Mouse (Mus musculus) intestine, embryonic 15.5 days (tissue): ENCODE results near the gene Yaf2. TPM values are rescaled to one million over a fixed set of nuclear protein-coding genes. Genes with fewer than 3 reads are reported as not detected.

Experiments used
- ATAC-seq: fragments of 200-750 bp; cut with Nextera tagmentation; 2 replicates; pipeline ENCODE4 v1.8.0; 2017; ENCODE audit warnings: moderate TSS enrichment, moderate library complexity
- H3K27ac ChIP-seq: fragments of 300-500 bp; sonication (generic); 2 replicates; pipeline ENCODE4 v1.5.1; 2015; ENCODE audit warnings: mild to moderate bottlenecking, inconsistent platforms
- H3K27me3 ChIP-seq: fragments of 300-500 bp; sonication (generic); replicated peaks from 2 replicates; pipeline ENCODE4 v1.6.1; 2015; ENCODE audit warnings: inconsistent platforms
- H3K36me3 ChIP-seq: fragments of 300-500 bp; sonication (generic); 2 replicates; pipeline ENCODE4 v1.6.1; 2015; ENCODE audit warnings: inconsistent platforms
- H3K4me1 ChIP-seq: fragments of 300-500 bp; sonication (generic); replicated peaks from 2 replicates; pipeline ENCODE4 v1.6.1; 2015; ENCODE audit warnings: inconsistent platforms
- H3K4me2 ChIP-seq: fragments of 300-500 bp; sonication (generic); replicated peaks from 2 replicates; pipeline ENCODE4 v1.6.1; 2015; ENCODE audit warnings: mild to moderate bottlenecking, inconsistent platforms
- H3K4me3 ChIP-seq: fragments of 300-500 bp; sonication (generic); replicated peaks from 2 replicates; pipeline ENCODE4 v1.5.1; 2015; ENCODE audit warnings: inconsistent platforms
- H3K9ac ChIP-seq: fragments of 300-500 bp; sonication (generic); 2 replicates; pipeline ENCODE4 v1.6.1; 2015; ENCODE audit warnings: inconsistent platforms
- H3K9me3 ChIP-seq: fragments of 300-500 bp; sonication (generic); 2 replicates; pipeline ENCODE4 v1.6.1; 2016; ENCODE audit warnings: inconsistent platforms
- WGBS: fragments of 180-500 bp; shearing (Covaris S2); methylation state at CpG from one replicate; pipeline ENCODE4 v1.1.7; 2015; 5-methylcytosine and 5-hydroxymethylcytosine counted together
- polyA plus RNA-seq: library from polyadenylated mRNA; unstranded; fragments of >200 nt; fragmentation: Nextera tagmentation; extraction: Ambion mirVana; gene quantifications from 2 replicates; pipeline ENCODE4 v1.2.1, GENCODE M21; 2015

Gene Yaf2
- polyA plus RNA-seq, 1 experiment from 2014 or later: 73.6 TPM

GRCm38 (mm10) chr15:93283349-93283748 lies 53.4 kb downstream of the Yaf2 start:
- no peaks in the 10 kb centered on the region for H3K4me1 ChIP-seq
- no peak overlapping the region for H3K4me3 ChIP-seq
- WGBS: 78% methylated on average over 11 of the region's 11 CpGs
- no peaks in the 10 kb centered on the region for H3K9me3 ChIP-seq
- H3K9ac ChIP-seq: no peak overlapping the region
- no peaks in the 10 kb centered on the region for H3K27me3 ChIP-seq
- H3K4me2 ChIP-seq: no peak overlapping the region
- ATAC-seq: no peak
- H3K27ac ChIP-seq: no peak overlapping the region
- H3K36me3 ChIP-seq: no peaks in the 10 kb centered on the region

GRCm38 (mm10) chr15:93276276-93276675 lies 60.5 kb downstream of the Yaf2 start:
- peak overlapping the region; percentile 74 for H3K4me3 ChIP-seq
- H3K27me3 ChIP-seq: no peaks in the 10 kb centered on the region
- H3K36me3 ChIP-seq: no peaks in the 10 kb centered on the region
- no peak overlapping the region for H3K9ac ChIP-seq
- H3K9me3 ChIP-seq: no peaks in the 10 kb centered on the region
- H3K4me2 ChIP-seq: peak overlapping the region; percentile 79
- 6% methylated on average over 14 of the region's 14 CpGs for WGBS
- H3K27ac ChIP-seq: no peak overlapping the region
- no peak for ATAC-seq
- peaks cover 11% of the 10 kb centered on the region; the same call in 1 of the 2 replicates for H3K4me1 ChIP-seq

- Histone ChIP-seq H3K27ac (peak overlapping the region; percentile 64), H3K9ac (peak overlapping the region; percentile 38), H3K36me3 (no peaks in the 10 kb centered on the region), H3K9me3 (no peaks in the 10 kb centered on the region), H3K4me2 (peak overlapping the region; percentile 79), H3K27me3 (no peaks in the 10 kb centered on the region), H3K4me3 (peak overlapping the region; percentile 74), H3K4me1 (peaks cover 13% of the 10 kb centered on the region; the same call in 1 of the 2 replicates)
- ATAC-seq: peak; percentile 53
- WGBS: under 1% methylated on average over 21 of the region's 21 CpGs
Measured at GRCm38 (mm10) chr15:93275623-93276022, 61.1 kb downstream of the Yaf2 start.

- WGBS: under 1% methylated on average over 72 of the region's 93 CpGs
- no peaks in the 10 kb centered on the region for H3K36me3 ChIP-seq
- peak within 1 kb of the TSS; percentile 79 for H3K4me2 ChIP-seq
- H3K27me3 ChIP-seq: no peaks in the 10 kb centered on the region
- peak within 1 kb of the TSS; percentile 74 for H3K4me3 ChIP-seq
- H3K9ac ChIP-seq: peak within 1 kb of the TSS; percentile 89
- peak; percentile 98 for ATAC-seq
- H3K4me1 ChIP-seq: peaks cover 13% of the 10 kb centered on the region; the same call in 1 of the 2 replicates
- peak within 1 kb of the TSS; percentile 89 for H3K27ac ChIP-seq
- H3K9me3 ChIP-seq: no peaks in the 10 kb centered on the region
Measured at GRCm38 (mm10) chr15:93274679-93275583, 61.8 kb downstream of the Yaf2 start, which contains the start of gene Gxylt1. TSS of gene Gxylt1 (minus strand) at chr15:93275179.

GRCm38 (mm10) chr15:93273788-93274678 lies 62.7 kb downstream of the Yaf2 start:
- H3K27ac ChIP-seq: no peak overlapping the region
- H3K9me3 ChIP-seq: no peaks in the 10 kb centered on the region
- peak overlapping the region; percentile 63 for H3K4me2 ChIP-seq
- no peak for ATAC-seq
- no peaks in the 10 kb centered on the region for H3K27me3 ChIP-seq
- no peaks in the 10 kb centered on the region for H3K36me3 ChIP-seq
- WGBS: 38% methylated on average over 19 of the region's 19 CpGs
- peak overlapping the region; percentile 74 for H3K4me3 ChIP-seq
- H3K4me1 ChIP-seq: peaks cover 13% of the 10 kb centered on the region; the same call in 1 of the 2 replicates
- H3K9ac ChIP-seq: peak overlapping the region; percentile 89

- Histone ChIP-seq H3K27ac (no peak overlapping the region), H3K4me3 (no peak overlapping the region), H3K4me2 (peak overlapping the region; percentile 16), H3K36me3 (no peaks in the 10 kb centered on the region), H3K4me1 (peaks cover 13% of the 10 kb centered on the region; the same call in 1 of the 2 replicates), H3K9me3 (no peaks in the 10 kb centered on the region), H3K27me3 (no peaks in the 10 kb centered on the region), H3K9ac (no peak overlapping the region)
- WGBS: 71% methylated on average over 9 of the region's 9 CpGs
- no peak for ATAC-seq
Measured at GRCm38 (mm10) chr15:93272948-93273347, 63.8 kb downstream of the Yaf2 start.

- no peaks in the 10 kb centered on the region for H3K27me3 ChIP-seq
- no peak overlapping the region for H3K9ac ChIP-seq
- H3K4me3 ChIP-seq: no peak overlapping the region
- ATAC-seq: no peak
- peaks cover 13% of the 10 kb centered on the region; the same call in 1 of the 2 replicates for H3K4me1 ChIP-seq
- H3K4me2 ChIP-seq: no peak overlapping the region
- H3K9me3 ChIP-seq: no peaks in the 10 kb centered on the region
- no peaks in the 10 kb centered on the region for H3K36me3 ChIP-seq
- H3K27ac ChIP-seq: no peak overlapping the region
- 77% methylated on average over 9 of the region's 9 CpGs for WGBS
Measured at GRCm38 (mm10) chr15:93270289-93270855, 66.4 kb downstream of the Yaf2 start.

- WGBS: 93% methylated on average over 7 of the region's 7 CpGs
- Histone ChIP-seq H3K4me2 (no peak overlapping the region), H3K4me3 (no peak overlapping the region), H3K27ac (no peak overlapping the region), H3K27me3 (no peaks in the 10 kb centered on the region), H3K36me3 (no peaks in the 10 kb centered on the region), H3K4me1 (peaks cover 13% of the 10 kb centered on the region; the same call in 1 of the 2 replicates), H3K9me3 (no peaks in the 10 kb centered on the region), H3K9ac (no peak overlapping the region)
- ATAC-seq: no peak
Measured at GRCm38 (mm10) chr15:93269572-93269971, 67.2 kb downstream of the Yaf2 start.

GRCm38 (mm10) chr15:93268001-93268400 lies 68.7 kb downstream of the Yaf2 start:
- Histone ChIP-seq H3K9me3 (no peaks in the 10 kb centered on the region), H3K9ac (no peak overlapping the region), H3K27ac (no peak overlapping the region), H3K4me3 (no peak overlapping the region), H3K4me1 (0 out of 2 replicates have a peak, but pooled peaks cover 5% of the 10 kb centered on the region), H3K4me2 (no peak overlapping the region), H3K36me3 (no peaks in the 10 kb centered on the region), H3K27me3 (no peaks in the 10 kb centered on the region)
- no peak for ATAC-seq
- WGBS: 100% methylated on average over 1 of the region's 1 CpGs

GRCm38 (mm10) chr15:93267479-93267878 lies 69.3 kb downstream of the Yaf2 start:
- 73% methylated on average over 8 of the region's 8 CpGs for WGBS
- no peaks in the 10 kb centered on the region for H3K27me3 ChIP-seq
- H3K4me3 ChIP-seq: no peak overlapping the region
- no peak overlapping the region for H3K9ac ChIP-seq
- 0 out of 2 replicates have a peak, but pooled peaks cover 5% of the 10 kb centered on the region for H3K4me1 ChIP-seq
- no peaks in the 10 kb centered on the region for H3K9me3 ChIP-seq
- no peak for ATAC-seq
- H3K27ac ChIP-seq: no peak overlapping the region
- no peak overlapping the region for H3K4me2 ChIP-seq
- no peaks in the 10 kb centered on the region for H3K36me3 ChIP-seq

GRCm38 (mm10) chr15:93266361-93266760 lies 70.4 kb downstream of the Yaf2 start:
- peaks cover 2% of the 10 kb centered on the region; the same call in 1 of the 2 replicates for H3K36me3 ChIP-seq
- 85% methylated on average over 16 of the region's 16 CpGs for WGBS
- no peak for ATAC-seq
- no peak overlapping the region for H3K4me2 ChIP-seq
- H3K9me3 ChIP-seq: no peaks in the 10 kb centered on the region
- H3K4me3 ChIP-seq: no peak overlapping the region
- no peak overlapping the region for H3K27ac ChIP-seq
- no peaks in the 10 kb centered on the region for H3K27me3 ChIP-seq
- H3K4me1 ChIP-seq: peaks cover 2% of the 10 kb centered on the region; the same call in 1 of the 2 replicates
- no peak overlapping the region for H3K9ac ChIP-seq
